Mouse (Mus musculus) olfactory bulb, adult 2 months (tissue): ENCODE results near the gene Nsmce4a.

Experiments used
- CTCF ChIP-seq: fragments of 200-500 bp; IDR thresholded peaks from 2 replicates; pipeline ENCODE4 v1.5.1; 2012; ENCODE audit warnings: low read depth, mild to moderate bottlenecking, low read length, moderate library complexity; ENCODE audit not compliant: insufficient read depth
- POLR2A ChIP-seq: fragments of 200-500 bp; IDR thresholded peaks from 2 replicates; pipeline ENCODE4 v1.6.1; 2012; ENCODE audit warnings: mild to moderate bottlenecking, low read depth, low read length, moderate library complexity; ENCODE audit not compliant: insufficient read depth

GRCm38 (mm10) chr7:130501499-130501898 is 71.4 kb downstream of the Nsmce4a start:
- no peak for TF ChIP-seq CTCF
- TF ChIP-seq POLR2A = no peak
